Mouse (Mus musculus) E14TG2a.4 (cell line): Measurements from ENCODE around the gene Phldb2.
A peak's percentile ranks its signal among the peaks of the same experiment; 100 is the strongest.

Experiments used
- H3K27me3 ChIP-seq: 2 replicates; pipeline ENCODE4 v1.6.1; 2014; ENCODE audit warnings: low read length, control low read depth; ENCODE audit not compliant: insufficient read depth
- H3K36me3 ChIP-seq: 2 replicates; pipeline ENCODE4 v1.6.1; 2014; ENCODE audit warnings: low read length, control low read depth; ENCODE audit not compliant: insufficient read depth
- H3K4me1 ChIP-seq: replicated peaks from 2 replicates; pipeline ENCODE4 v1.6.1; 2014; ENCODE audit warnings: low read depth, low read length, control low read depth
- H3K4me3 ChIP-seq: replicated peaks from 2 replicates; pipeline ENCODE4 v1.5.1; 2014; ENCODE audit warnings: mild to moderate bottlenecking, low read length
- H3K9me3 ChIP-seq: 2 replicates; pipeline ENCODE4 v1.6.1; 2014; ENCODE audit warnings: low read length, control low read depth
- CTCF ChIP-seq: conservative IDR thresholded peaks from 2 replicates; pipeline ENCODE4 v1.5.1; 2014; ENCODE audit warnings: low read length
- NANOG ChIP-seq: IDR thresholded peaks from 2 replicates; pipeline ENCODE4 v1.6.1; 2014; ENCODE audit warnings: borderline replicate concordance, low read length, mixed read lengths
- POU5F1 ChIP-seq: IDR thresholded peaks from 2 replicates; pipeline ENCODE4 v1.6.1; 2014; ENCODE audit warnings: low read length, borderline replicate concordance

Phldb2 gene

GRCm38 (mm10) chr16:45767434-45767833, 186.0 kb downstream of the Phldb2 start:
- no peaks in the 10 kb centered on the region for H3K36me3 ChIP-seq
- H3K4me3 ChIP-seq = no peak overlapping the region
- H3K4me1 ChIP-seq = no peaks in the 10 kb centered on the region
- no peaks in the 10 kb centered on the region for H3K9me3 ChIP-seq
- TF ChIP-seq POU5F1 (no peak), CTCF (no peak), NANOG (no peak)
- no peaks in the 10 kb centered on the region for H3K27me3 ChIP-seq

- Histone ChIP-seq H3K36me3 (no peaks in the 10 kb centered on the region), H3K27me3 (no peaks in the 10 kb centered on the region), H3K4me1 (no peaks in the 10 kb centered on the region), H3K4me3 (no peak overlapping the region), H3K9me3 (no peaks in the 10 kb centered on the region)
- no peak for TF ChIP-seq CTCF
Observed at GRCm38 (mm10) chr16:45765801-45766494, 187.4 kb downstream of the Phldb2 start.

- Histone ChIP-seq H3K4me1 (no peaks in the 10 kb centered on the region), H3K4me3 (no peak overlapping the region), H3K27me3 (no peaks in the 10 kb centered on the region), H3K9me3 (no peaks in the 10 kb centered on the region), H3K36me3 (no peaks in the 10 kb centered on the region)
- TF ChIP-seq POU5F1 = no peak
- no peak for TF ChIP-seq CTCF
- no peak for TF ChIP-seq NANOG
Observed at GRCm38 (mm10) chr16:45765102-45765501, 188.3 kb downstream of the Phldb2 start.

- Histone ChIP-seq H3K36me3 (no peaks in the 10 kb centered on the region), H3K27me3 (no peaks in the 10 kb centered on the region), H3K9me3 (no peaks in the 10 kb centered on the region), H3K4me1 (no peaks in the 10 kb centered on the region), H3K4me3 (no peak overlapping the region)
- TF ChIP-seq NANOG = no peak
- TF ChIP-seq CTCF = no peak
- TF ChIP-seq POU5F1 = no peak
Observed at GRCm38 (mm10) chr16:45762859-45763505, 190.4 kb downstream of the Phldb2 start.

- Histone ChIP-seq H3K9me3 (no peaks in the 10 kb centered on the region), H3K27me3 (no peaks in the 10 kb centered on the region), H3K4me3 (no peak overlapping the region), H3K36me3 (no peaks in the 10 kb centered on the region), H3K4me1 (peaks cover 6% of the 10 kb centered on the region; the same call in 1 of the 2 replicates)
- TF ChIP-seq NANOG (no peak), CTCF (no peak), POU5F1 (no peak)
Observed at GRCm38 (mm10) chr16:45761425-45761824, 192.0 kb downstream of the Phldb2 start.

- Histone ChIP-seq H3K36me3 (no peaks in the 10 kb centered on the region), H3K4me3 (no peak overlapping the region), H3K9me3 (no peaks in the 10 kb centered on the region), H3K27me3 (no peaks in the 10 kb centered on the region), H3K4me1 (peaks cover 6% of the 10 kb centered on the region; the same call in 1 of the 2 replicates)
- TF ChIP-seq CTCF (no peak), NANOG (no peak), POU5F1 (no peak)
Observed at GRCm38 (mm10) chr16:45758726-45759269, 194.6 kb downstream of the Phldb2 start.

GRCm38 (mm10) chr16:45757421-45758078, 195.8 kb downstream of the Phldb2 start:
- Histone ChIP-seq H3K9me3 (no peaks in the 10 kb centered on the region), H3K4me3 (no peak overlapping the region), H3K4me1 (peaks cover 6% of the 10 kb centered on the region; the same call in 1 of the 2 replicates), H3K27me3 (no peaks in the 10 kb centered on the region), H3K36me3 (no peaks in the 10 kb centered on the region)
- no peak for TF ChIP-seq POU5F1
- TF ChIP-seq CTCF = no peak
- no peak for TF ChIP-seq NANOG

GRCm38 (mm10) chr16:45756855-45757254, 196.5 kb downstream of the Phldb2 start:
- Histone ChIP-seq H3K4me3 (no peak overlapping the region), H3K4me1 (peaks cover 6% of the 10 kb centered on the region; the same call in 1 of the 2 replicates)

More at GRCm38 (mm10) chr16:45756855-45757254, 196.5 kb downstream of the Phldb2 start:
- H3K36me3 ChIP-seq = no peaks in the 10 kb centered on the region
- TF ChIP-seq POU5F1 (no peak), CTCF (peak; percentile 51)
- no peaks in the 10 kb centered on the region for H3K9me3 ChIP-seq
- no peaks in the 10 kb centered on the region for H3K27me3 ChIP-seq
